Comparison of ENCODE assay signal across 8 mouse cellular contexts in the genomic region with DNA sequence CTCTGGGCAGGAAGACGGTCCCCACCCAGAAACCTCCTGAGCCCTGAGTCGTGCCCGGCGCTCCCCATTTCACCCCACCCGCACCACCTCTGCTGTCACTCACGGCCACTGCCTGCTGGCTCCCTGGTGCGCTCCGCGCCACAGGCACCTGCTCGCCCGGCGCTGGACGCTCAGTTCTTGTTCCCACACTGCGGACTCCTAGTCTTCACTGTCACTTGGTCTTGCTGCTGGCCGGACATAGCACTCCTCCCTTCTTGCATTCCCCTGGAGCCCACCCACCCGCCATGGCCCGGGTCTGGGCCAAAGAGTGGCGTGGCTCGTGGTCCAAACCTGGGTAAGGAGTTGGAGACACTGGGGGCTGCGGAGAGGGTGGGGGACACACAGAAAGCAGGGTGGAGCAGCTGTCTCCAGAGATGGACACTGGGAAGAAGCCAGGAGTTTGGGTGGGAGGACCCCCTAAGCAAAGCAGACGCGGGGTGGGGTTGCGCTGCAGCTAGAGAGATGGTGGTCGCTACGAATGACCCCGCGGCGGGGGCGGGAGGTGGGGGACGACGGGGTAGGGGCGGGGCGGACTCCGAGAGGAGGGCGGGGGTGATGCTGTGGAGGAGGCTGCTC. TPM values are rescaled to one million over a fixed set of nuclear protein-coding genes. Genes with fewer than 3 reads are reported as not detected.
DNase-seq lines count a peak whose midpoint lies in the region; ATAC-seq lines count a peak whose summit lies in the region.

Gene Vstm2b (plus strand): TSS at position 233 of the 615 bp plus-strand sequence.

- H3K27ac ChIP-seq in kidney, embryonic 15.5 days: no peak within 1 kb of the TSS
- H3K27ac ChIP-seq in hindbrain, embryonic 15.5 days (replicated peaks): peak within 1 kb of the TSS; percentile 73
- H3K27ac ChIP-seq in liver, embryonic 13.5 days: no peak within 1 kb of the TSS

- no peaks in the 10 kb centered on the region for H3K36me3 ChIP-seq in kidney, embryonic 15.5 days
- no peaks in the 10 kb centered on the region for H3K36me3 ChIP-seq in hindbrain, embryonic 15.5 days
- no peaks in the 10 kb centered on the region for H3K36me3 ChIP-seq in liver, embryonic 13.5 days

- WGBS in kidney, embryonic 15.5 days: 2% methylated on average over 34 of the region's 35 CpGs
- WGBS in hindbrain, embryonic 15.5 days: under 1% methylated on average over 30 of the region's 35 CpGs
- 5% methylated on average over 32 of the region's 35 CpGs for WGBS in liver, embryonic 13.5 days (ENCODE audit: insufficient replicate concordance)

- peaks cover 41% of the 10 kb centered on the region for H3K4me1 ChIP-seq in kidney, embryonic 15.5 days
- peaks cover 48% of the 10 kb centered on the region for H3K4me1 ChIP-seq in hindbrain, embryonic 15.5 days (replicated peaks)
- no peaks in the 10 kb centered on the region for H3K4me1 ChIP-seq in liver, embryonic 13.5 days (replicated peaks)

- peak within 1 kb of the TSS; percentile 53 for H3K9ac ChIP-seq in kidney, embryonic 15.5 days
- H3K9ac ChIP-seq in hindbrain, embryonic 15.5 days: peak within 1 kb of the TSS; percentile 73
- H3K9ac ChIP-seq in liver, embryonic 13.5 days: no peak within 1 kb of the TSS

- H3K9me3 ChIP-seq in kidney, embryonic 15.5 days (replicated peaks): no peaks in the 10 kb centered on the region
- H3K9me3 ChIP-seq in hindbrain, embryonic 15.5 days: no peaks in the 10 kb centered on the region
- H3K9me3 ChIP-seq in liver, embryonic 13.5 days (replicated peaks): no peaks in the 10 kb centered on the region

- peak; percentile 13 for ATAC-seq in kidney, embryonic 15.5 days (replicated peaks; ENCODE audit: low FRiP score)
- peak; percentile 1 for ATAC-seq in hindbrain, embryonic 15.5 days (ENCODE audit: low FRiP score, low read depth)
- no peak for ATAC-seq in liver, embryonic 13.5 days (ENCODE audit: low read depth)

- H3K4me2 ChIP-seq in kidney, embryonic 15.5 days: peak within 1 kb of the TSS; percentile 98
- H3K4me2 ChIP-seq in hindbrain, embryonic 15.5 days: peak within 1 kb of the TSS; percentile 95
- peak within 1 kb of the TSS; percentile 43 for H3K4me2 ChIP-seq in liver, embryonic 13.5 days

- H3K4me3 ChIP-seq in kidney, embryonic 15.5 days (replicated peaks): peak within 1 kb of the TSS; percentile 62
- H3K4me3 ChIP-seq in hindbrain, embryonic 15.5 days: peak within 1 kb of the TSS; percentile 77
- peak within 1 kb of the TSS; percentile 32 for H3K4me3 ChIP-seq in liver, embryonic 13.5 days (replicated peaks)

- intact Hi-C loops in gastrocnemius, postnatal 36 days (cut with DNase I): loop anchor here (10.0 kb wide), 1 partner anchor 593 kb away; no protein-coding TSS in a partner anchor

- H3K27me3 ChIP-seq in kidney, embryonic 15.5 days: peaks cover 79% of the 10 kb centered on the region
- peaks cover 4% of the 10 kb centered on the region; the same call in 1 of the 2 replicates for H3K27me3 ChIP-seq in hindbrain, embryonic 15.5 days
- peaks cover 70% of the 10 kb centered on the region for H3K27me3 ChIP-seq in liver, embryonic 13.5 days

- DNase-seq in kidney, postnatal 14 days: no peak
- peak; percentile 10 for DNase-seq in embryo, embryonic 10 days (ENCODE audit: low spot score)
- no peak for DNase-seq in liver, embryonic 13.5 days
- DNase-seq in gastrocnemius, adult 8-10 months (ENCODE audit: low spot score in 2 of 2): no peak
- no peak for DNase-seq in adrenal gland, postnatal 36 days
- DNase-seq in gastrocnemius, postnatal 36 days: no peak

RNA-seq across cellular contexts. Expression of gene Vstm2b, which starts in this region (rescaled TPM):
- 5.8 and 7.8 TPM in 2 replicates for polyA plus RNA-seq in kidney, embryonic 15.5 days (2015; fragmentation: Nextera tagmentation; extraction: Ambion mirVana)
- polyA plus RNA-seq in hindbrain, embryonic 15.5 days (2015; fragmentation: Nextera tagmentation; extraction: Ambion mirVana): 32.6 and 34.3 TPM in 2 replicates
- polyA plus RNA-seq in liver, embryonic 13.5 days (2015; fragmentation: Nextera tagmentation; extraction: Ambion mirVana): 0.22 TPM in 1 of 2 replicates, not detected in the other
- total RNA-seq in gastrocnemius, adult 8-10 months (2022): under 1 TPM in 2 of 4 experiments, not detected in 2; 0.29 to 0.34 TPM
- total RNA-seq in adrenal gland, postnatal 36 days (2021): 1 to 10 TPM in 1 of 2 experiments, under 1 TPM in 1; 0.89 to 2.2 TPM
- under 1 TPM in 1 of 2 experiments, not detected in 1; 0.54 TPM for total RNA-seq in gastrocnemius, postnatal 36 days (2021)

Comparison
In these comparisons a context has a peak if more than half of its experiments do, and no peak if none do; other contexts are left out.
1. H3K4me2 ChIP-seq: peak in every context shown above with its lines; median percentile 98 in kidney, embryonic 15.5 days; 95 in hindbrain, embryonic 15.5 days; 43 in liver, embryonic 13.5 days.